Mouse (Mus musculus): ENCODE measurements around the gene Gm17657.
A peak's percentile ranks its signal among the peaks of the same experiment; 100 is the strongest.
"Not testable (repeated sequence)": the region's sequence is repeated elsewhere in the genome, so short reads cannot be mapped to it uniquely, and the experiment has no call there.

The Gm17657 gene

GRCm38 (mm10) chr17:29502005-29502668 lies 47.3 kb downstream of the Gm17657 start:
- DNase-seq (ENCODE audit: low spot score in 2 of 2) = no peak

- DNase-seq (ENCODE audit: low spot score in 2 of 2) = no peak
Observed at GRCm38 (mm10) chr17:29500802-29501469, 48.5 kb downstream of the Gm17657 start.

GRCm38 (mm10) chr17:29500243-29500740 lies 49.1 kb downstream of the Gm17657 start:
- DNase-seq (ENCODE audit: low spot score in 2 of 2) = no peak

GRCm38 (mm10) chr17:29499511-29499910 lies 49.9 kb downstream of the Gm17657 start:
- DNase-seq (ENCODE audit: low spot score in 2 of 2) = no peak

GRCm38 (mm10) chr17:29498952-29499351 lies 50.5 kb downstream of the Gm17657 start:
- not testable (repeated sequence) for DNase-seq (ENCODE audit: low spot score in 2 of 2)

GRCm38 (mm10) chr17:29498028-29498427 lies 51.4 kb downstream of the Gm17657 start:
- DNase-seq (ENCODE audit: low spot score in 2 of 2) = no peak

GRCm38 (mm10) chr17:29497481-29497880 lies 52.0 kb downstream of the Gm17657 start:
- not testable (repeated sequence) for DNase-seq (ENCODE audit: low spot score in 2 of 2)

GRCm38 (mm10) chr17:29497071-29497354 lies 52.4 kb downstream of the Gm17657 start:
- no peak for DNase-seq (ENCODE audit: low spot score in 2 of 2)

GRCm38 (mm10) chr17:29496211-29497070 lies 53.0 kb downstream of the Gm17657 start:
- DNase-seq (ENCODE audit: low spot score in 2 of 2) = no peak

- DNase-seq (ENCODE audit: low spot score in 2 of 2) = no peak
Observed at GRCm38 (mm10) chr17:29494732-29495076, 54.7 kb downstream of the Gm17657 start.

- no peak for DNase-seq (ENCODE audit: low spot score in 2 of 2)
Observed at GRCm38 (mm10) chr17:29494062-29494731, 55.2 kb downstream of the Gm17657 start.

GRCm38 (mm10) chr17:29493461-29493980 lies 55.9 kb downstream of the Gm17657 start:
- no peak for DNase-seq (ENCODE audit: low spot score in 2 of 2)

- peak; percentile 47 to 55 for DNase-seq (ENCODE audit: low spot score in 2 of 2)
Observed at GRCm38 (mm10) chr17:29492269-29493191, 56.9 kb downstream of the Gm17657 start.

- peak in 1 of 2 experiments; percentile 37 for DNase-seq (ENCODE audit: low spot score in 2 of 2)
Observed at GRCm38 (mm10) chr17:29491591-29492268, 57.7 kb downstream of the Gm17657 start.

GRCm38 (mm10) chr17:29490713-29491581 lies 58.5 kb downstream of the Gm17657 start, which contains the start of gene Pim1:
Pim1 (plus strand) TSS chr17:29490753.
- peak in 1 of 2 experiments; percentile 47 for DNase-seq (ENCODE audit: low spot score in 2 of 2)

- DNase-seq (ENCODE audit: low spot score in 2 of 2) = peak; percentile 91 to 93
Observed at GRCm38 (mm10) chr17:29489971-29490712, 59.3 kb downstream of the Gm17657 start.

- no peak for DNase-seq (ENCODE audit: low spot score in 2 of 2)
Observed at GRCm38 (mm10) chr17:29488978-29489970, 60.2 kb downstream of the Gm17657 start.

Data from right cerebral cortex, adult 2 months (tissue).